Mouse (Mus musculus) heart, postnatal 36 days (tissue): ENCODE data around the gene Rps6ka1. TPM values are rescaled to one million over a fixed set of nuclear protein-coding genes. Genes with fewer than 3 reads are reported as not detected.

ENCODE experiments used
- DNase-seq, 2 experiments: peaks; one replicate each; pipeline ENCODE4 v3.0.0; 2021 to 2022
- intact Hi-C: fragments of 180-260 bp; cut with DNase I; formaldehyde crosslinking; loops from one replicate; pipeline ENCODE4 v1.15.1; 2025
- total RNA-seq, 2 experiments: library from RNA; stranded (reverse); gene quantifications; 2 replicates each; pipeline ENCODE4 v1.2.3; 2021

The Rps6ka1 gene
- total RNA-seq, 2 experiments from 2014 or later, result 5.1 to 6.4 TPM

- DNase-seq, result no peak
- intact Hi-C loops, result no loop called here
These were observed 11.7 kb upstream of the Rps6ka1 start for GRCm38 (mm10) chr4:133899241-133899800.

DNA sequence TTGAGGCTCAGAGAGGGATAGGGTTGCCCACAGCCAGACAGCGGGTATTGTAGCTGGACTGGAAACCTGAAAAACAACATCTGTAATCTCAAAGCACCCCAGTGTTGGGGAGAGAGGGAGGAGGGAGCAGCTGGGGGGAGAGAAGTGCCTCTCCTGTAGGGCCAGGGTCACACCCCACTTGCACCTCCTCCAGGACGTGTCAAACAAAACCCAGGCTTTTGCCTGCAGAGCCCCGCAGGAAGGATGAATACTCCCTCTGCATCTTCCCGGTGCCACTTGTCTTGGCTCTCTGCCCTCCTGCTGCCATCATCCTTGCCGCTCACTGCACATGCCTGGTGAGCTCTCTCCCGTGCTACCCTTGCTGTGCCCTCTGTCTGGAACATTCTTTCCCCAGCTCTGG, 10.6 kb upstream of the Rps6ka1 start:
- DNase-seq, result no peak
- intact Hi-C loops, result no loop called here

- intact Hi-C loops, result no loop called here
- no peak for DNase-seq
These were observed 9.9 kb upstream of the Rps6ka1 start for GRCm38 (mm10) chr4:133897431-133897891.

GRCm38 (mm10) chr4:133896984-133897383, 9.4 kb upstream of the Rps6ka1 start:
- intact Hi-C loops, result no loop called here
- DNase-seq, result no peak

- DNase-seq, result no peak
- intact Hi-C loops, result no loop called here
These were observed 8.4 kb upstream of the Rps6ka1 start for GRCm38 (mm10) chr4:133896002-133896401.

DNA sequence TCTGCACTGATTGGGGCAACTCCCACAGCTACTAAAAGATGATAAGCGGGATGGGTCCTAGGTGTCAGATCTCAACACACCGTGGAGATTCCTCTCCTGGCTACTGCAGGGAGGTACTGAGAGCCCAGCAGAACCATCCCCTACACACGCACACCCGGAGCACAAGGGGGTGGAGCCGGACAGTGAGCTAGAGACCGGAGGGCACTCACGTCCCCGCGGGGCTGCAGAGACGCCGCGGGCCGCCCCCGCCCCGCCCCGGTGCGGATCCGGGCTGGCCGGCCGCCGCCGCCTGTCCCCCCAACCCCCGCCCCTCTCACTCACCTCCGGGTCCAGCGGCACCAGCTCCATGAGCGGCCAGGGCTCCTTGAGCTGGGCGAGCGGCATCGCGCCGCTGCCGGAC, 348 bp downstream of the Rps6ka1 start:
- no peak for DNase-seq

DNA sequence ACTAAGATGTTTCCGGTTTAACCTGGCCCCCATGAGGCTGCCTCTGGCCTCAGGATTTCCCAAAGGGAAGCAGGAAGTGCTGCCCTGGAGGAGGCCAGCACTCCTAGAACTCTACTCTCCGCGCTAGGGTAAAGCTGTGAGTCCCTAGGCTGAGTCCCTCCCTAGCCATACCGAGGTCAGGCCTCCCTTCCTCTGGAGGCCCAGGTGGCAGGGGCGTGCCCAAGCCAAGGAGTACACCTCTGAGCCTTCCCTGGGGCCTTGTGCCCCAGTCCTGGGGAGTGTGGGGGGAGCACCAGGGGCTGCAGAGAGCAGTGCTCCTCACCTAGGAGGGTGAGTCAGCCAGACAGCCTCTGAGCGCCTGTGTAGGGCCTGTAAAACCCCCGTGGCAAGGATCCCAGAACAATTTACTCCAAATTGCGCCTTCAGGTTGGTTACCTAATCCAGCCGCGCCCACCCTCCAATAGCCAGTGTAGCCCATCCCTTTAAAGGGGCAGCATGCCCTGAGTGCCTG, 1.6 kb downstream of the Rps6ka1 start:
- intact Hi-C loops, result no loop called here
- no peak for DNase-seq

More for the DNA sequence above, 348 bp downstream of the Rps6ka1 start:
- intact Hi-C loops, result no loop called here

- no peak for DNase-seq
- intact Hi-C loops, result no loop called here
These were observed 2.3 kb downstream of the Rps6ka1 start for GRCm38 (mm10) chr4:133885331-133885730.

DNA sequence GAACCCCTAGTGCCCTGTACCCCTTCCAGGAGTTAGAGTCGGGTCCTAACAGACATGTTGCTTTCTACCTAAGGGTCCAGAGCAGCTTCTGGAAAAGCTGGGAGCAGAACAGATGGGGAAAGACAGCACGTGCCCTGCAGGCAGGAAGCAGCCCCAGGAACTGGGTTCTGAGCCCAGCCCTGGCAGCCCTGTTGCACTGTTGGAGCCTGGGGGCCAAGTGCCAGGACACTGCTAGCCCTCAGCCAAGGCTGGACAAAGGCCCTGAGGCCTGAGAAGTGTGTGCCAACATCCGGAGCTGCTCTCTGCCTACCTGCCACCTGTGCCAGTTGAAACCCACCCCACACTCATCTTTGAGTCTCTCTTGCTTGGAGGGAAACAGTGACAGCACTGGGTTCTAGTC, 2.7 kb downstream of the Rps6ka1 start:
- intact Hi-C loops, result no loop called here
- DNase-seq, result no peak

DNA sequence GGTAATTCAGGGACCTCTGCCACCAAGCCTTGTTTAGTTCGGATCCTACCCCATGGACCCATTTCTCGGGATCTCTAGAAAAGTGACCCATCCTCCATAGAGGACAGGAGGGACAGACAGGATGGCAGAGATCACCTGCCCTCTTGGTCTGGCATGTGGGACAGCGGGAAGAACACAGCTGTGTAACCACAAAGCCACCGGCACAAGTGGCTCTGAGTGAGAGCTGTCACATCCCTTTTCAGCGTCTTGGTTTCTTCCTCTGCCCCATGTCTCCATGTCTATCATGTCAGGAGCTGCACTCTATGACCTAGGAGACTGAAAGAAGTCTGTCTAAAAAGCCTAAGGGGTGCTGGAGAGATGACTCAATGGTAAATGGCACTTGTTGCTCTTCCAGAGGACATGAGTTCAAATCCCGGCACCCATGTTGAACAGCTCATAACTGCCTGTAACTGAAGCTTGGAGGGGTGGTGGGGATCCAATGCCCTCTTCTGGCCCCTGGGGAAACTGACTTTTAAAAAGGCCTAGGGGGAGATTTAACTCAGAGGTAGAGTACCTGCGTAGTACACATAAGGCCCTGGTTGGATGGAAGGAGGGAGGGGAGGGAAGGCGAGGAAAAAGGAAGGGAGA, 3.4 kb downstream of the Rps6ka1 start:
- intact Hi-C loops, result no loop called here
- DNase-seq, result no peak

DNA sequence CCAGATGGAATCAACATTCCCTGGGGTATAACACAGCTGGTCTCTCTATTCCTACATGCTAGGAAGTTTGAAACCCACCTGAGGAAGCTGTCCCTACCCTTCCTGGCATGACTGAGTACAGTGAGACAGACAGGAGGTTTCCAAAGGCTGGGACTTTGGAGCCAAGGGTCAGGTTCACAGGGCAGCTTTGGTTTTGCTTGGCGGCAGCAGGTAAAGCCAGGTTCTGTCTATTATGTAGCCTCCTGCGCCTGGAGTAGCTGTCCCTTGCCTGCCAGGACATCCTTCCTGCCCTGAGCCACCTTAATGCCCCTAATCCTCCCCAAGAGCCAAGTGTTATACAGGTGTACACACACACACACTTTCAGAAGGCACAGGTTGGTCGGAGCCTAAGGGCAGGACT, 5.7 kb downstream of the Rps6ka1 start:
- intact Hi-C loops, result no loop called here
- DNase-seq, result no peak

- intact Hi-C loops, result no loop called here
- DNase-seq, result no peak
These were observed 6.2 kb downstream of the Rps6ka1 start for GRCm38 (mm10) chr4:133881399-133881798.

DNA sequence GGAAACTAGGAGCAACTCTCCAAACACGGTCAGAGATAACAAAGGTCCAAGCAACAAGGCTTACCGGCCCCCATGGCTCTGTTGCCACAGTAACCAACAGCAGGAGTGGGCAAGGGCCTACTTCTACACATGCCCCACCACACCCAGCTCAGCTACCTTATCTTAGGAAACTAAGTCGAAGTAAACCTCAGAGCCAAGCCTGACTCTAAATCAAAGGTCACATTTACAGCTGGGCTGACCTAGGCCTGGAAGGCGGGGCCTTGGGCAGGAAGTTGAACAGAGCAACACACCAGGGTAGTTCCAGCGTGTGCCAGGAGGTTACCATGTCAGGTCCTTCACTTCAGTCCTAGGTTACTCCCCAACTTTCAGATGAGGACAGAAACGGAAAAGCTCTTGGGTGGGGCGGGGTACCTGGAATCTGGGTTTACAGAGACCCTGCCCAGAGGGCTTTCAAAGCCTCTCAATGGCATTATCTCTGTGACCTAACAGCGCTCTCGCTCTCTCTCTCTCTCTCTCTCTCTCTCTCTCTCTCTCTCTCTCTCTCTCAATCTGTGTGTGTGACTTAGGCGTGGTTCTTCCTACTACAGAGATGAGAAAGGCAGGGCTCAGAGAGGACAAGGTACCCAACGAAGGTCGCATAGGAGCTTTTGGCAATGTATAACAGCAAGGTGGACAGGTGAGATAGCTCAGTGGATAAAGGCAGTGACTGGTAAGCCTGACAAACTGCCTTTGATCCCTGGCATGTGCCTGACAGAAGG, 8.3 kb downstream of the Rps6ka1 start:
- intact Hi-C loops, result no loop called here
- DNase-seq, result no peak

DNA sequence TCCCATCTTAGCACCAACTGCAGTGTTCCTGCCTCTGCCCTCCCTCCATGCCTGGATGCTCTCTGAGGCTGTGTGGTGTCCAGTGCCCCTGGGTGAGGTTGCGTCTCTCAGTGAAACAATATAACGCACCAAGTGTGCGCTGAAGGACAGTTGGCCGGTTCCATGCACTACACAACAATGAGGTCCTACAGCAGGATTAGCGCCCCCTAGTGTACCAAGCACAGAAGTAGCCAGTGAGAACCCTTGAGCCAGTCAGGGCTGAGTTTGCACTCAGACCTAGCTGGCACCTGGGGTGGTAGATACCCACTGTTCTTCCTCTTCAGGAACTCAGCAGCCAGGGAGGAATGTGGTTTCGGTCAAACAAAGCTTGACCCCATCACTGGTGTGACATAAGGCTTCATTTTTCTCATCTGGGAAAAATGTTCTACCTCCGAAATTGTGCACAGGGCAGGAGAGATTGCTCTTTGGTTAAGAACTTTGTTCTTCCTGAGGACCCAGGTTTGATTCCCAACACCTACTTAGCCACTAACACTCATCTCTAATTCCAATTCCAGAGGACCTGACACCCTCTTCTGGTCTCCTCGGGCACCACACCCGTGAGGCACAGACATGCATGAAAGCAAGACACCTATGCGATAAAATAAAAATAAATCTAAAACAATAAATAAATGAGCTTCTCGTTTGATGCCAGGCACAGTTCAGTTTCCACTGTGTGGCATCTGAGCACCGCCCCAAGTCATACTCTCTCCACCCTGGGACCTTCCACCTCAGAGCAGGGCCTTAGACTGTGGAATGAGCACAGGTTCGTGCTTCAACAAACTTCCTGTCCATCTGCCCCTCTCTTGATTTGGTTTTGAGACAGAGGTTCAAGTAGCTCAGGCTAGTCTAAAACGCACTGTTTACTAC, 9.5 kb downstream of the Rps6ka1 start:
- no peak for DNase-seq
- intact Hi-C loops, result no loop called here

DNA sequence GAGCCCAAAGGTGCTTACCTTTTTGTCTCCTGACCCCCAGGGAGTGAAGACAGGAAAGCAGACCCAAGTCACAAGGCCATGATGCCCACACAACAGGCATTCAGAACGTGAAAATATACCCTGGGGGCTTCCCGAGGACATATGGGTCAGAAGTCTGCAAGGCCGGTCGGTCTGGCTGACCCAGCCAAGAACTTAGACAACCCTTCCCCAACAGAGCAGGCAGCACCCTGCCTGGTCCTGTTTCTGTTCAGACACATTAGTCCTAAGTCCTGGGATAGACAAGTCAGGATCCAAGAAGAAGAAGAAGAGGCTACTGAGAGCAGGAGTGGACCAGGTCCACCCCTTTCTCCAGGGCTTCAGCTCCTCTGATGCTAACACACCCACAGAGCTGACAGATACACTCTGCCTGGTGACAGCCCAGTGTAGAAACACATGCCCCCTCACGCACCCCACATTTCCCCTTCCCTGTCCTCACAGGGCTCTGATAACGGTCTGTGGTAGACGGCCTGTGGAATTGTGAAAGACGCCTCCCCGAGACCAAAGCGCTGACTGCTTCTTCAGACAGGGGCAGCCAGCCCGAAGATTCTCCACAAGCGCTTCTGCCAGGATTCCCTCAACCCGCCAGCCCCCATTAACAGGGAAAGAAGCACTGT, 12.6 kb downstream of the Rps6ka1 start:
- intact Hi-C loops, result no loop called here
- no peak for DNase-seq

DNA sequence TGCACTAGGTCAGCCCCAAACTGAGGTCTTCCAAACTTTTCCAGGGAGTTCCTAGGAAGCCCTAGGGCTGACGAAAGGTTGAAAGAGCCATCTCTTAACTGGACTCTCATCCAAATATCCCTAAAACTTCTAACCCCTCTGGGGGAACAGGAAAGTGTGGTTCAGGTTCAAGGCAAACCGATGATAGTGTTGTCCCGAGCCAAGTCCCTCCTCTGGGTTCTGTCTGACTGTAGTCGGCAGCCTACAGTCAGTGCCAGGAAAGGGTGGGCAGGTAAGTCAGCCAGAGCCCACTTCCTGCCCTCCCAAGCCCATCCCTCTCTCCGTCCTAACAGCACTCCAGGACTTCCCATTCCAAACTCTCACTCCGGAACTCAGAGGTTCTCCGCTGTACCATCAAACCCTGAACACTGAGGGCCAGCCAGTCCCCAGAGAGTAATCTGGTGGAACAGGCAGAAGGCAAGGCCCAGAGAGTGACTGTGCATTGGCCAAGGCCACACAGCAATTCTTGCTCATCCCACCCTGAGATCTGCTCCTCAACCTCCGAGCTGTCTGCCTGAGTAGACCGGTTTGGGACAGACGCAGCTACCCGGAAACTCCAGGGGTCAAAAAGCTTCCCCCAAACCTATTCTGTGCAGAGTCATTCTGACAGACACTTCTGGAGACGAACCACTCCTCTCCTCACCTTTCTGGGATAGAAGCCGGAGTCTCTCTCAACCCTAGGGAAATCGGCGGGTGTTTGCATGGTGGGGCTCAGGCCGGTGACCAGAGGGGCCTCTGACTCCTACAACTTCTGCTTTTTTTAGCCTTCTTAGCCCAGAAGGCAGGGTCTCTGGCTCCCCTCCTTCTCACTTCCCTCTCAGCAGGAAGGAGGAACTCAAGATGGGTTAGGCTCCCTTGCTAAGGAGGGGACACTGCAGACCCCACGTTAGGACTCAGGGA, 13.4 kb downstream of the Rps6ka1 start:
- intact Hi-C loops, result no loop called here
- DNase-seq, result no peak

- no peak for DNase-seq
- intact Hi-C loops, result no loop called here
These were observed 14.2 kb downstream of the Rps6ka1 start for GRCm38 (mm10) chr4:133873431-133873851.

GRCm38 (mm10) chr4:133872812-133873300, 14.7 kb downstream of the Rps6ka1 start:
- intact Hi-C loops, result no loop called here
- peak in 1 of 2 experiments; percentile 33 for DNase-seq
